8 mouse cellular contexts compared by ENCODE assay signal in genomic region chr3:108383485-108384354, GRCm38 (mm10). TPM values are rescaled to one million over a fixed set of nuclear protein-coding genes. Genes with fewer than 3 reads are reported as not detected.
DNase-seq lines count a peak whose midpoint lies in the region; ATAC-seq lines count a peak whose summit lies in the region.

Gene Psrc1, plus strand, starts transcription at chr3:108383839.

- H3K79me2 ChIP-seq in macrophage (ENCODE audit: inconsistent target): no peaks in the 10 kb centered on the region

- no peaks in the 10 kb centered on the region for H3K36me3 ChIP-seq in hindbrain, embryonic 15.5 days
- H3K36me3 ChIP-seq in macrophage (ENCODE audit: inconsistent target): no peaks in the 10 kb centered on the region

- no peaks in the 10 kb centered on the region for H3K9me3 ChIP-seq in hindbrain, embryonic 15.5 days

- no peaks in the 10 kb centered on the region for H3K27me3 ChIP-seq in hindbrain, embryonic 15.5 days

- WGBS in hindbrain, embryonic 15.5 days: under 1% methylated on average over 44 of the region's 44 CpGs
- 6% methylated on average over 38 of the region's 44 CpGs for WGBS in macrophage (ENCODE audit: missing documents)

- H3K4me2 ChIP-seq in hindbrain, embryonic 15.5 days: peak within 1 kb of the TSS; percentile 72

- DNase-seq in cerebellum, postnatal 36 days: peak; percentile 71 to 76
- DNase-seq in frontal cortex, postnatal 36 days (ENCODE audit: low spot score in 2 of 2): peak; percentile 86
- peak; percentile 86 to 91 for DNase-seq in left cerebral cortex, adult 18-20 months (ENCODE audit: low spot score in 2 of 2)
- DNase-seq in retina, postnatal 7 days (ENCODE audit: low read depth, low spot score): peak; percentile 75
- peak; percentile 62 for DNase-seq in urinary bladder, adult 2 months (ENCODE audit: low spot score)

- peaks cover 18% of the 10 kb centered on the region for H3K4me1 ChIP-seq in hindbrain, embryonic 15.5 days (replicated peaks)

- peak within 1 kb of the TSS; percentile 71 for H3K27ac ChIP-seq in hindbrain, embryonic 15.5 days (replicated peaks)
- H3K27ac ChIP-seq in macrophage: no peak within 1 kb of the TSS

- peak within 1 kb of the TSS; percentile 52 for H3K9ac ChIP-seq in hindbrain, embryonic 15.5 days

- peak; percentile 65 for ATAC-seq in activated CD4-positive, CD25-positive, alpha-beta regulatory T cell, adult 4 months
- ATAC-seq in hindbrain, embryonic 15.5 days (ENCODE audit: low FRiP score, low read depth): peak; percentile 94

- H3K4me3 ChIP-seq in hindbrain, embryonic 15.5 days: peak within 1 kb of the TSS; percentile 82
- peak within 1 kb of the TSS; percentile 71 for H3K4me3 ChIP-seq in macrophage (ENCODE audit: inconsistent target)

RNA-seq across cellular contexts. Expression of gene Psrc1, which starts in this region (rescaled TPM):
- 10 to 100 TPM in 1 of 2 experiments, 1 to 10 TPM in 1; 7.8 to 10.3 TPM for polyA plus RNA-seq in activated CD4-positive, CD25-positive, alpha-beta regulatory T cell, adult 4 months (2017; shearing (Covaris generic))
- 11.5 and 14.5 TPM in 2 replicates for polyA plus RNA-seq in hindbrain, embryonic 15.5 days (2015; fragmentation: Nextera tagmentation; extraction: Ambion mirVana)
- 10 to 100 TPM; 17.8 to 18.1 TPM for total RNA-seq in left cerebral cortex, adult 18-20 months (2021)
- total RNA-seq in macrophage (2018; cell fraction: chromatin; rRNA removed): 10 to 100 TPM in 18 of 26 experiments, 1 to 10 TPM in 8; 1.3 to 31.2 (median 15.0) TPM
- 1 to 10 TPM; 1.2 to 4.9 (median 3.1) TPM for total RNA-seq in macrophage (2018; cell fraction: cytosol; rRNA removed)
- total RNA-seq in macrophage (2018; cell fraction: nucleus; rRNA removed): 10 to 100 TPM in 16 of 26 experiments, 1 to 10 TPM in 10; 2.5 to 21.8 (median 14.4) TPM
- 3.1 to 7.0 TPM (median 3.1 TPM) in 3 replicates for polyA plus RNA-seq in macrophage (2018)
- polyA plus RNA-seq in urinary bladder, adult 2 months (2012; rRNA removed): 4.0 and 4.4 TPM in 2 replicates
